Mouse (Mus musculus) induced T-regulatory cell, adult 2 months (primary cell): ENCODE results near the gene Ncapd2.

Experiments
- DNase-seq: peaks from one replicate; pipeline ENCODE4 v3.0.0-alpha.2; 2012; ENCODE audit warnings: low read depth

The Ncapd2 gene

GRCm38 (mm10) chr6:125164672-125165327 lies 26.7 kb downstream of the Ncapd2 start:
- DNase-seq: peak; percentile 87

- peak; percentile 50 for DNase-seq
These were observed 27.5 kb downstream of the Ncapd2 start for GRCm38 (mm10) chr6:125163801-125164657.

- DNase-seq: peak; percentile 29
These were observed 28.7 kb downstream of the Ncapd2 start for GRCm38 (mm10) chr6:125162615-125163305.

- DNase-seq: peak; percentile 93
These were observed 29.5 kb downstream of the Ncapd2 start for GRCm38 (mm10) chr6:125161971-125162370.

GRCm38 (mm10) chr6:125160854-125161760 lies 30.4 kb downstream of the Ncapd2 start:
- peak; percentile 66 for DNase-seq

- peak; percentile 30 for DNase-seq
These were observed 31.0 kb downstream of the Ncapd2 start for GRCm38 (mm10) chr6:125160558-125160853.

- no peak for DNase-seq
These were observed 31.5 kb downstream of the Ncapd2 start for GRCm38 (mm10) chr6:125159773-125160557.

- no peak for DNase-seq
These were observed 32.5 kb downstream of the Ncapd2 start for GRCm38 (mm10) chr6:125158944-125159492.

- DNase-seq: no peak
These were observed 34.4 kb downstream of the Ncapd2 start for GRCm38 (mm10) chr6:125156903-125157614.

GRCm38 (mm10) chr6:125156491-125156890 lies 35.0 kb downstream of the Ncapd2 start:
- DNase-seq: no peak

- no peak for DNase-seq
These were observed 36.2 kb downstream of the Ncapd2 start for GRCm38 (mm10) chr6:125155262-125155661.

- DNase-seq: peak; percentile 58
These were observed 37.0 kb downstream of the Ncapd2 start for GRCm38 (mm10) chr6:125154550-125154949.

- DNase-seq: no peak
These were observed 37.8 kb downstream of the Ncapd2 start for GRCm38 (mm10) chr6:125153682-125154081.

GRCm38 (mm10) chr6:125153018-125153389 lies 38.5 kb downstream of the Ncapd2 start:
- no peak for DNase-seq

GRCm38 (mm10) chr6:125152212-125153017 lies 39.1 kb downstream of the Ncapd2 start:
- DNase-seq: no peak

- DNase-seq: no peak
These were observed 41.9 kb downstream of the Ncapd2 start for GRCm38 (mm10) chr6:125149569-125149950.

GRCm38 (mm10) chr6:125148926-125149568 lies 42.5 kb downstream of the Ncapd2 start:
- DNase-seq: no peak

GRCm38 (mm10) chr6:125148251-125148925 lies 43.1 kb downstream of the Ncapd2 start:
- no peak for DNase-seq
